Mouse (Mus musculus) heart, postnatal 0 days (tissue): ENCODE results near the gene Irx4. TPM values are rescaled to one million over a fixed set of nuclear protein-coding genes. Genes with fewer than 3 reads are reported as not detected.

Source experiments
- ATAC-seq: fragments of 200-750 bp; cut with Nextera tagmentation; 2 replicates; pipeline ENCODE4 v1.8.0; 2017; ENCODE audit warnings: low read depth, moderate number of reproducible peaks, moderate library complexity; ENCODE audit not compliant: insufficient read depth
- DNase-seq: peaks from one replicate; pipeline ENCODE4 v3.0.0-alpha.2; 2016; ENCODE audit warnings: low spot score
- H3K27ac ChIP-seq: fragments of 300-500 bp; sonication (generic); 2 replicates; pipeline ENCODE4 v1.5.1; 2014; ENCODE audit warnings: low read depth, mild to moderate bottlenecking
- H3K27me3 ChIP-seq: fragments of 300-500 bp; sonication (generic); 2 replicates; pipeline ENCODE4 v1.6.1; 2014; ENCODE audit warnings: low read length, mixed read lengths; ENCODE audit not compliant: control insufficient read depth, insufficient read depth
- H3K36me3 ChIP-seq: fragments of 300-500 bp; sonication (generic); replicated peaks from 2 replicates; pipeline ENCODE4 v1.6.1; 2014; ENCODE audit warnings: low read length, mixed read lengths; ENCODE audit not compliant: control insufficient read depth, insufficient read depth
- H3K4me1 ChIP-seq: fragments of 300-500 bp; sonication (generic); 2 replicates; pipeline ENCODE4 v1.6.1; 2014; ENCODE audit warnings: antibody characterized with exemption; ENCODE audit not compliant: control insufficient read depth, insufficient read depth
- H3K4me2 ChIP-seq: fragments of 300-500 bp; sonication (generic); 2 replicates; pipeline ENCODE4 v1.6.1; 2014; ENCODE audit warnings: low read depth, mild to moderate bottlenecking, low read length, moderate library complexity
- H3K4me3 ChIP-seq: fragments of 300-500 bp; sonication (generic); 2 replicates; pipeline ENCODE4 v1.5.1; 2014; ENCODE audit warnings: low read depth, low read length
- H3K9ac ChIP-seq: fragments of 300-500 bp; sonication (generic); replicated peaks from 2 replicates; pipeline ENCODE4 v1.6.1; 2014; ENCODE audit warnings: low read depth, low read length, mixed read lengths
- H3K9me3 ChIP-seq: fragments of 300-500 bp; sonication (generic); replicated peaks from 2 replicates; pipeline ENCODE4 v1.6.1; 2016; ENCODE audit warnings: low read length; ENCODE audit not compliant: control insufficient read depth
- CTCF ChIP-seq: IDR thresholded peaks from 2 replicates; pipeline ENCODE4 v1.5.1; 2016; ENCODE audit warnings: antibody characterized with exemption, control low read depth, low read depth
- EP300 ChIP-seq: IDR thresholded peaks from 2 replicates; pipeline ENCODE4 v1.6.1; 2016; ENCODE audit warnings: antibody characterized with exemption, low read depth
- WGBS: fragments of 180-500 bp; shearing (Covaris S2); extraction: QIAGEN DNeasy Blood & Tissue Kit; methylation state at CpG from one replicate; pipeline ENCODE4 v1.1.7; 2014; 5-methylcytosine and 5-hydroxymethylcytosine counted together
- polyA plus RNA-seq: library from polyadenylated mRNA; unstranded; fragments of >200 nt; fragmentation: Nextera tagmentation; extraction: Ambion mirVana; gene quantifications from 2 replicates; pipeline ENCODE4 v1.2.1, GENCODE M21; 2015
- total RNA-seq: library from RNA; depleted of rRNA; stranded (reverse); fragments of >200 nt; gene quantifications from 2 replicates; pipeline ENCODE4 v1.2.3, GENCODE M21; 2014; ENCODE audit warnings: low replicate concordance

The Irx4 gene
- total and polyA plus RNA-seq, 2 experiments from 2014 or later: 54.9 to 85.4 TPM

- peaks cover 84% of the 10 kb centered on the region for H3K27me3 ChIP-seq
- DNase-seq (no peak), ATAC-seq (no peak)
- TF ChIP-seq EP300 (no peak), CTCF (no peak)
- peak overlapping the region; percentile 64; the same call in 1 of the 2 replicates for H3K4me3 ChIP-seq
- H3K9ac ChIP-seq: peak overlapping the region; percentile 76
- H3K36me3 ChIP-seq: peaks cover 21% of the 10 kb centered on the region; the same call in 1 of the 2 replicates
- peak overlapping the region; percentile 95 for H3K27ac ChIP-seq
- H3K4me2 ChIP-seq: peak overlapping the region; percentile 78
- H3K9me3 ChIP-seq: no peaks in the 10 kb centered on the region
- peaks cover 17% of the 10 kb centered on the region for H3K4me1 ChIP-seq
- 23% methylated on average over 8 of the region's 8 CpGs for WGBS
Observed at GRCm38 (mm10) chr13:73264831-73265230, 4.6 kb downstream of the Irx4 start.

GRCm38 (mm10) chr13:73265442-73265841 is 5.2 kb downstream of the Irx4 start:
- H3K4me1 ChIP-seq: peaks cover 21% of the 10 kb centered on the region
- no peaks in the 10 kb centered on the region for H3K9me3 ChIP-seq
- ATAC-seq: 0 out of 2 replicates have a peak, but pooled peaks have one; percentile 5
- TF ChIP-seq CTCF (no peak), EP300 (no peak)
- peak overlapping the region; percentile 78 for H3K4me2 ChIP-seq
- peak; percentile 15 for DNase-seq
- WGBS: 5% methylated on average over 28 of the region's 28 CpGs
- H3K9ac ChIP-seq: peak overlapping the region; percentile 76; the same call in 1 of the 2 replicates
- H3K36me3 ChIP-seq: peaks cover 21% of the 10 kb centered on the region; the same call in 1 of the 2 replicates
- peak overlapping the region; percentile 8; the same call in 1 of the 2 replicates for H3K4me3 ChIP-seq
- peaks cover 83% of the 10 kb centered on the region for H3K27me3 ChIP-seq
- peak overlapping the region; percentile 95 for H3K27ac ChIP-seq

DNA sequence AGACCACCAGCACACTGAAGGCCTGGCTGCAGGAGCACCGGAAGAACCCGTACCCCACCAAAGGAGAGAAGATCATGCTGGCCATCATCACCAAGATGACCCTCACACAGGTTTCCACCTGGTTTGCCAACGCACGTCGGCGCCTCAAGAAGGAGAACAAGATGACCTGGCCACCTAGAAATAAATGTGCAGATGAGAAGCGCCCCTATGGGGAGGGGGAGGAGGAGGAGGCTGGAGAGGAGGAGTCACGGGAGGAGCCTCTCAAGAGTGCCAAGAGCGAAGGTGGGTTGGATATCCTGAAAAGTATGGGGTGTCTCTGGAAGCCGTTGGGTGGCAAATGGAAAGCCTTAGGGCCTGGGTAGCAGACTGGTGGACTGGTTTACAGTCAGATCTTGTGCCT is 7.3 kb downstream of the Irx4 start:
- ATAC-seq: no peak
- H3K9ac ChIP-seq: no peak overlapping the region
- peaks cover 32% of the 10 kb centered on the region for H3K4me1 ChIP-seq
- peak; percentile 15 for DNase-seq
- no peak overlapping the region for H3K4me2 ChIP-seq
- H3K9me3 ChIP-seq: no peaks in the 10 kb centered on the region
- no peak overlapping the region for H3K4me3 ChIP-seq
- H3K27me3 ChIP-seq: peaks cover 77% of the 10 kb centered on the region
- peaks cover 21% of the 10 kb centered on the region; the same call in 1 of the 2 replicates for H3K36me3 ChIP-seq
- no peak for TF ChIP-seq CTCF
- TF ChIP-seq EP300: no peak
- peak overlapping the region; percentile 2; the same call in 1 of the 2 replicates for H3K27ac ChIP-seq
- WGBS: 14% methylated on average over 10 of the region's 10 CpGs

- Histone ChIP-seq H3K4me2 (no peak overlapping the region), H3K36me3 (peaks cover 21% of the 10 kb centered on the region; the same call in 1 of the 2 replicates), H3K9me3 (no peaks in the 10 kb centered on the region), H3K4me3 (no peak overlapping the region), H3K27me3 (peaks cover 65% of the 10 kb centered on the region), H3K9ac (no peak overlapping the region), H3K4me1 (peaks cover 39% of the 10 kb centered on the region), H3K27ac (peak overlapping the region; percentile 2; the same call in 1 of the 2 replicates)
- peak; percentile 60 for DNase-seq
- TF ChIP-seq CTCF: peak; percentile 29
- no peak for TF ChIP-seq EP300
- WGBS: 7% methylated on average over 20 of the region's 20 CpGs
- ATAC-seq: peak; percentile 18; the same call in 1 of the 2 replicates
Observed at GRCm38 (mm10) chr13:73268702-73269101, 8.4 kb downstream of the Irx4 start.

DNA sequence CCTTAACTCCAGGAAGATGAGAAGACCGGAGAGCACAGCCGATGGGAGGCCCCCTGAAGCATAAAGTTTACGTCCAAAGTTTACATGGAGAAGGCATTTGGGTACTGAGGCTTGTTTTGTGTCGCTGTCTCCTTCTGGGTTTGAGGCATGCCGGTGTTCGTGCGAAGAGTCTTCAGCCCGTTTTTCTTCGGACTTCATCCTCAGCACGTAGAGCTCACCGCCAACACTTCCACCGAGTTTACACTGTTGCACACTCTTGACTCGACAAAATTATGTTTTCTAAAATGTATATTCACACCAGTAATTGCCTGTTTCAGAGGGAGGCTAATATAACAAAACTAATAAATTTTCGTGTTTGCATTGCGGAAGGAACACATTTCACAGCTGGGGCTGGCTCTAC is 9.0 kb downstream of the Irx4 start:
- no peaks in the 10 kb centered on the region for H3K9me3 ChIP-seq
- 32% methylated on average over 15 of the region's 15 CpGs for WGBS
- H3K4me2 ChIP-seq: no peak overlapping the region
- no peak overlapping the region for H3K9ac ChIP-seq
- peaks cover 45% of the 10 kb centered on the region for H3K4me1 ChIP-seq
- ATAC-seq (no peak), DNase-seq (no peak)
- peaks cover 60% of the 10 kb centered on the region for H3K27me3 ChIP-seq
- H3K4me3 ChIP-seq: no peak overlapping the region
- H3K27ac ChIP-seq: no peak overlapping the region
- peaks cover 21% of the 10 kb centered on the region; the same call in 1 of the 2 replicates for H3K36me3 ChIP-seq
- TF ChIP-seq CTCF (no peak), EP300 (no peak)

DNA sequence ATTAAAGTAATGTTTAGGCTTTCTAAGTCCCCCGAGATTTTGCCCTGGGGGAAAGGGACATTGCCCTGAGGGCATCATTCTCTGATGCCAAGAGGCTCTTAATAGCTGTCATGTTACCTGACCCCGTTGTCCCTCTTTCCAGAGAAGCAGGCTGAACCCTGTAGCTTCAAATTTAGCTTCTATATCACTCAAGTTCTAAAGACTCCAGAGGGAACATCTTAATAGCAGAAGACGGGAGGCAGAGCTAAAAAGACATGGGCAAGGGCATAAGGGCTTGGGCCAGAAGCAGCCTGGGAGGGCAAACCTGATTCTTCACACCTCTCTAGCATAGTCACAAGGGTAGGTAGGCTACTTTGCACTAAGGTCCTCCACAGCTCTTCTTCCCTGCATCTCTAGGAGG is 9.6 kb downstream of the Irx4 start:
- no peaks in the 10 kb centered on the region for H3K9me3 ChIP-seq
- H3K9ac ChIP-seq: no peak overlapping the region
- H3K27ac ChIP-seq: peak overlapping the region; percentile 88
- ATAC-seq (no peak), DNase-seq (no peak)
- TF ChIP-seq CTCF (no peak), EP300 (no peak)
- H3K4me3 ChIP-seq: no peak overlapping the region
- peaks cover 40% of the 10 kb centered on the region for H3K4me1 ChIP-seq
- peaks cover 55% of the 10 kb centered on the region for H3K27me3 ChIP-seq
- WGBS: 21% methylated on average over 3 of the region's 3 CpGs
- no peak overlapping the region for H3K4me2 ChIP-seq
- peaks cover 21% of the 10 kb centered on the region; the same call in 1 of the 2 replicates for H3K36me3 ChIP-seq
